7 mouse cellular contexts compared by ENCODE assay signal in genomic region chr8:105596362-105597034, GRCm38 (mm10). TPM values are rescaled to one million over a fixed set of nuclear protein-coding genes. Genes with fewer than 3 reads are reported as not detected.
DNase-seq lines count a peak whose midpoint lies in the region; ATAC-seq and TF ChIP-seq lines count a peak whose summit lies in the region.

No protein-coding gene starts in this region.

- H3K27ac ChIP-seq in embryonic facial prominence, embryonic 14.5 days (replicated peaks; ENCODE audit: low read depth, low read length): no peak overlapping the region
- 0 out of 2 replicates have a peak overlapping the region, but pooled peaks have one; percentile 30 for H3K27ac ChIP-seq in heart, embryonic 16.5 days (ENCODE audit: low read length)

- WGBS in embryonic facial prominence, embryonic 14.5 days: 13% methylated on average over 14 of the region's 14 CpGs
- 9% methylated on average over 14 of the region's 14 CpGs for WGBS in heart, embryonic 16.5 days

- H3K9ac ChIP-seq in embryonic facial prominence, embryonic 14.5 days (ENCODE audit: low read depth, low read length): no peak overlapping the region
- H3K9ac ChIP-seq in heart, embryonic 16.5 days (ENCODE audit: low read length): no peak overlapping the region; the same call in 1 of the 2 replicates

- H3K4me1 ChIP-seq in G1E (ENCODE audit: insufficient read depth, low read depth, low read length): peaks cover 40% of the 10 kb centered on the region
- peaks cover 7% of the 10 kb centered on the region for H3K4me1 ChIP-seq in embryonic facial prominence, embryonic 14.5 days (ENCODE audit: control insufficient read depth, insufficient read depth, low read length)
- peaks cover 9% of the 10 kb centered on the region; the same call in 1 of the 2 replicates for H3K4me1 ChIP-seq in heart, embryonic 16.5 days (ENCODE audit: control insufficient read depth, insufficient read depth, low read length)

- no peak overlapping the region for H3K4me2 ChIP-seq in embryonic facial prominence, embryonic 14.5 days (ENCODE audit: low read depth, low read length)
- H3K4me2 ChIP-seq in heart, embryonic 16.5 days (ENCODE audit: low read depth, low read length): peak overlapping the region; percentile 64

- peak overlapping the region; percentile 66 for H3K4me3 ChIP-seq in G1E (ENCODE audit: low read depth, low read length)
- no peak overlapping the region for H3K4me3 ChIP-seq in embryonic facial prominence, embryonic 14.5 days (ENCODE audit: low read depth, low read length)
- peak overlapping the region; percentile 41 for H3K4me3 ChIP-seq in heart, embryonic 16.5 days (ENCODE audit: low read length)

- peak; percentile 82 for ATAC-seq in G1E (ENCODE audit: extremely low read depth, insufficient number of reproducible peaks, low FRiP score, poor library complexity, severe bottlenecking)
- 0 out of 2 replicates have a peak, but pooled peaks have one; percentile 38 for ATAC-seq in embryonic facial prominence, embryonic 14.5 days (ENCODE audit: low read depth)
- ATAC-seq in heart, embryonic 16.5 days (replicated peaks; ENCODE audit: extremely low read depth, insufficient read depth, low FRiP score): peak; percentile 80
- peak; percentile 96 for ATAC-seq in megakaryocyte, adult 5-6 weeks (ENCODE audit: poor library complexity, severe bottlenecking)

- peak; percentile 70 for TF ChIP-seq CTCF in G1E (IDR thresholded peaks at IDR 0.05; ENCODE audit: low read depth, low read length)

- H3K27me3 ChIP-seq in G1E (ENCODE audit: insufficient read depth, low read length): peaks cover 16% of the 10 kb centered on the region
- H3K27me3 ChIP-seq in embryonic facial prominence, embryonic 14.5 days (replicated peaks; ENCODE audit: control insufficient read depth, insufficient read depth, low read length): no peaks in the 10 kb centered on the region
- H3K27me3 ChIP-seq in heart, embryonic 16.5 days (ENCODE audit: control insufficient read depth, insufficient read depth, low read length): no peaks in the 10 kb centered on the region

- H3K9me3 ChIP-seq in G1E (replicated peaks): no peaks in the 10 kb centered on the region
- H3K9me3 ChIP-seq in embryonic facial prominence, embryonic 14.5 days (ENCODE audit: control insufficient read depth, low read length): no peaks in the 10 kb centered on the region
- H3K9me3 ChIP-seq in heart, embryonic 16.5 days (replicated peaks; ENCODE audit: control insufficient read depth, low read length): no peaks in the 10 kb centered on the region

- peak; percentile 71 for DNase-seq in G1E (ENCODE audit: low spot score)
- DNase-seq in adrenal gland, postnatal 25 days: peak; percentile 72
- peak; percentile 14 for DNase-seq in embryonic facial prominence, embryonic 14.5 days (ENCODE audit: low spot score)
- peak; percentile 86 for DNase-seq in kidney, postnatal 14 days
- peak; percentile 71 to 78 for DNase-seq in spleen, postnatal 10 days (ENCODE audit: low spot score in 2 of 2)

- no peaks in the 10 kb centered on the region for H3K36me3 ChIP-seq in G1E (replicated peaks)
- no peaks in the 10 kb centered on the region for H3K36me3 ChIP-seq in embryonic facial prominence, embryonic 14.5 days (ENCODE audit: control insufficient read depth, insufficient read depth, low read length)
- no peaks in the 10 kb centered on the region for H3K36me3 ChIP-seq in heart, embryonic 16.5 days (ENCODE audit: control insufficient read depth, insufficient read depth)

RNA-seq across cellular contexts. Expression of gene Ripor1, which starts 8.6 kb away (rescaled TPM):
- total RNA-seq in G1E (2014; fragmentation: Nextera tagmentation) (179 and 221 TPM in 2 replicates), G1E (2017) (8.0 and 11.0 TPM in 2 replicates)
- 141 and 150 TPM in 2 replicates for polyA plus RNA-seq in G1E (2012)
- total RNA-seq in adrenal gland, postnatal 25 days (2021): 27.7 and 33.5 TPM in 2 replicates
- polyA plus RNA-seq in embryonic facial prominence, embryonic 14.5 days (2014; fragmentation: Nextera tagmentation; extraction: Ambion mirVana): 22.4 and 23.6 TPM in 2 replicates
- polyA plus RNA-seq in heart, embryonic 16.5 days (2015; fragmentation: Nextera tagmentation; extraction: Ambion mirVana): 34.0 and 36.2 TPM in 2 replicates
- 13.5 and 16.9 TPM in 2 replicates for total RNA-seq in megakaryocyte, adult 5-6 weeks (2015)
- total RNA-seq in megakaryocyte, adult 5-6 weeks (2017): 1.6 and 2.6 TPM in 2 replicates

RNA-seq across cellular contexts. Expression of gene Atp6v0d1, which starts 30.7 kb away (rescaled TPM):
- total RNA-seq in G1E (2014; fragmentation: Nextera tagmentation): 151 and 178 TPM in 2 replicates
- total RNA-seq in G1E (2017): 110 and 118 TPM in 2 replicates
- 30.0 and 37.0 TPM in 2 replicates for polyA plus RNA-seq in G1E (2012)
- 108 and 110 TPM in 2 replicates for total RNA-seq in adrenal gland, postnatal 25 days (2021)
- polyA plus RNA-seq in embryonic facial prominence, embryonic 14.5 days (2014; fragmentation: Nextera tagmentation; extraction: Ambion mirVana): 92.7 and 102 TPM in 2 replicates
- 62.4 and 63.7 TPM in 2 replicates for polyA plus RNA-seq in heart, embryonic 16.5 days (2015; fragmentation: Nextera tagmentation; extraction: Ambion mirVana)
- total RNA-seq in megakaryocyte, adult 5-6 weeks (2015): 222 and 239 TPM in 2 replicates
- 86.2 and 101 TPM in 2 replicates for total RNA-seq in megakaryocyte, adult 5-6 weeks (2017)

RNA-seq across cellular contexts. Expression of gene Ctcf, which starts 39.9 kb away (rescaled TPM):
- total RNA-seq in G1E (2014; fragmentation: Nextera tagmentation): 97.8 and 133 TPM in 2 replicates
- 62.3 and 78.9 TPM in 2 replicates for total RNA-seq in G1E (2017)
- polyA plus RNA-seq in G1E (2012): 155 and 190 TPM in 2 replicates
- 61.5 and 74.2 TPM in 2 replicates for total RNA-seq in adrenal gland, postnatal 25 days (2021)
- polyA plus RNA-seq in embryonic facial prominence, embryonic 14.5 days (2014; fragmentation: Nextera tagmentation; extraction: Ambion mirVana): 80.9 and 82.5 TPM in 2 replicates
- 72.1 and 80.0 TPM in 2 replicates for polyA plus RNA-seq in heart, embryonic 16.5 days (2015; fragmentation: Nextera tagmentation; extraction: Ambion mirVana)
- total RNA-seq in megakaryocyte, adult 5-6 weeks (2015): 97.0 and 98.3 TPM in 2 replicates
- 101 and 124 TPM in 2 replicates for total RNA-seq in megakaryocyte, adult 5-6 weeks (2017)

RNA-seq across cellular contexts. Expression of gene Agrp, which starts 40.7 kb away (rescaled TPM):
- total RNA-seq in G1E (2014; fragmentation: Nextera tagmentation): not detected in 2 replicates
- not detected in 2 replicates for total RNA-seq in G1E (2017)
- 0.10 TPM in 1 of 2 replicates, not detected in the other for polyA plus RNA-seq in G1E (2012)
- 1.2 TPM in 1 of 2 replicates, not detected in the other for total RNA-seq in adrenal gland, postnatal 25 days (2021)
- polyA plus RNA-seq in embryonic facial prominence, embryonic 14.5 days (2014; fragmentation: Nextera tagmentation; extraction: Ambion mirVana): 1.7 and 1.9 TPM in 2 replicates
- 0.71 TPM in 1 of 2 replicates, not detected in the other for polyA plus RNA-seq in heart, embryonic 16.5 days (2015; fragmentation: Nextera tagmentation; extraction: Ambion mirVana)
- not detected in 2 replicates for total RNA-seq in megakaryocyte, adult 5-6 weeks (2015)
- not detected in 2 replicates for total RNA-seq in megakaryocyte, adult 5-6 weeks (2017)

Comparison
In these comparisons a context has a peak if more than half of its experiments do, and no peak if none do; other contexts are left out.
1. ATAC-seq: peak in every context shown above with its lines; median percentile 96 in megakaryocyte, adult 5-6 weeks; 82 in G1E; 80 in heart, embryonic 16.5 days; 38 in embryonic facial prominence, embryonic 14.5 days.
2. DNase-seq: peak in every context shown above with its lines; median percentile 86 in kidney, postnatal 14 days; 74 in spleen, postnatal 10 days; 72 in adrenal gland, postnatal 25 days; 71 in G1E; 14 in embryonic facial prominence, embryonic 14.5 days.